Mouse (Mus musculus) liver, embryonic 16.5 days (tissue): Measurements from ENCODE around the gene Napsa. TPM values are rescaled to one million over a fixed set of nuclear protein-coding genes. Genes with fewer than 3 reads are reported as not detected.

Experiments
- ATAC-seq: fragments of 200-750 bp; cut with Nextera tagmentation; 2 replicates; pipeline ENCODE4 v1.8.0; 2017; ENCODE audit warnings: low read depth, mild to moderate bottlenecking, moderate number of reproducible peaks, moderate library complexity
- H3K27ac ChIP-seq: fragments of 300-500 bp; sonication (generic); 2 replicates; pipeline ENCODE4 v1.5.1; 2014; ENCODE audit warnings: mild to moderate bottlenecking, low read length
- H3K27me3 ChIP-seq: fragments of 300-500 bp; sonication (generic); 2 replicates; pipeline ENCODE4 v1.6.1; 2014; ENCODE audit warnings: low read depth, low read length, mixed read lengths; ENCODE audit not compliant: control insufficient read depth, insufficient read depth
- H3K36me3 ChIP-seq: fragments of 300-500 bp; sonication (generic); 2 replicates; pipeline ENCODE4 v1.6.1; 2014; ENCODE audit warnings: mild to moderate bottlenecking; ENCODE audit not compliant: control insufficient read depth, insufficient read depth
- H3K4me1 ChIP-seq: fragments of 300-500 bp; sonication (generic); 2 replicates; pipeline ENCODE4 v1.6.1; 2014; ENCODE audit warnings: low read depth, low read length, mixed read lengths; ENCODE audit not compliant: control insufficient read depth
- H3K4me2 ChIP-seq: fragments of 300-500 bp; sonication (generic); 2 replicates; pipeline ENCODE4 v1.6.1; 2014; ENCODE audit warnings: low read depth, low read length, mixed read lengths
- H3K4me3 ChIP-seq: fragments of 300-500 bp; sonication (generic); 2 replicates; pipeline ENCODE4 v1.5.1; 2014; ENCODE audit warnings: low read depth, mild to moderate bottlenecking, low read length
- H3K9ac ChIP-seq: fragments of 300-500 bp; sonication (generic); 2 replicates; pipeline ENCODE4 v1.6.1; 2014; ENCODE audit warnings: low read depth, low read length
- H3K9me3 ChIP-seq: fragments of 300-500 bp; sonication (generic); replicated peaks from 2 replicates; pipeline ENCODE4 v1.6.1; 2016; ENCODE audit warnings: low read length; ENCODE audit not compliant: control insufficient read depth
- whole genome bisulfite sequencing: fragments of 180-500 bp; shearing (Covaris S2); extraction: QIAGEN DNeasy Blood & Tissue Kit; methylation state at CpG from one replicate; pipeline ENCODE4 v1.1.7; 2014; ENCODE audit not compliant: insufficient replicate concordance; 5-methylcytosine and 5-hydroxymethylcytosine counted together
- polyA plus RNA-seq: library from polyadenylated mRNA; unstranded; fragments of >200 nt; fragmentation: Nextera tagmentation; extraction: Ambion mirVana; gene quantifications from 2 replicates; pipeline ENCODE4 v1.2.1, GENCODE M21; 2015

Gene Napsa
- polyA plus RNA-seq, result 11.5 and 12.2 TPM in 2 replicates

GRCm38 (mm10) chr7:44572213-44572701, at the start of gene Napsa:
Napsa (plus strand) TSS chr7:44572380.
- no peaks in the 10 kb centered on the region for H3K36me3 ChIP-seq
- no peaks in the 10 kb centered on the region for H3K4me1 ChIP-seq
- peak within 1 kb of the TSS; percentile 5; the same call in 1 of the 2 replicates for H3K4me3 ChIP-seq
- H3K9ac ChIP-seq, result no peak within 1 kb of the TSS
- ATAC-seq, result peak; percentile 43
- H3K27ac ChIP-seq, result no peak within 1 kb of the TSS
- no peaks in the 10 kb centered on the region for H3K9me3 ChIP-seq
- 0 out of 2 replicates have a peak within 1 kb of the TSS, but pooled peaks have one; percentile 4 for H3K4me2 ChIP-seq
- 20% methylated on average over 7 of the region's 7 CpGs for WGBS
- H3K27me3 ChIP-seq, result no peaks in the 10 kb centered on the region

DNA sequence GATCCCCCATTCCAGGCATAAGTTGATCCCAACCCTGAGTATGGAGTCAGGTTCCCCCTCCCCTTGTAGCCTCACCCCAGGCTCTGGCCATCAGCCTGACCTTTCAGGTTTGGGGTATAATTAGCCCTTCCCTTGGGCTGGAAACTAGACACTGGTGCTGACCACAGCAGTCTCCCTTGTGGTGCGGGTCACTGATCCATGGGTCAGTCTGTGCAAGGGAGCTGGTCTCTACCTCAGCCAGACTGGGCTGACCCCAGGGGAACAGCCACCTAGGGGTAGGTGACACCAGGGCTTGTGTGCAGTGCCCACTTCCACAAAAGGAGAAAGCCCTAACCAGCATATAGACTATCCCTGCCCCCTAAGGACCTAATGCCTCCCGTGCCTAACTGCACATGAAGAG, 49.1 kb upstream of the Napsa start:
- H3K27me3 ChIP-seq, result peaks cover 50% of the 10 kb centered on the region
- 54% methylated on average over 2 of the region's 2 CpGs for WGBS
- ATAC-seq, result no peak

DNA sequence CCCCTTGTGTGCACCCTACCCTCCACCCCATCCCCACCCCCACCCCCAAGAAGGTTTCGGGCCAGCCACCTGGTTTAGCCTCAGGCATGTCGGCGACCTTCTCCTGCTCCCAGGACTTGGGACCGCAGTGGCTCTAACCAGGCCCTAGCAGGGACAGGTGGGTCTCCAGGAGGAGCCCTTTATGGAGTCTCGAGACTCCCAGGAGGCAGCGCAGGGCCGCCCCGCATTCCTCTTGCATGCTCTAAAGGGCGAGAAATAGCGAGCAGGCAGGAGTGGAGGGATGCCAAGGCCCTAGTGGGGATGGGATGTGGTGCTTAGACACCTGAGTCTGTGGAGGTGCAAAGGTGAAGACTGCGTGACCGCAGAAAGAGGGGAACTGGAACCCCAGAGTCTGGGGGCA, 47.7 kb upstream of the Napsa start, which contains the start of gene Mybpc2:
Gene Mybpc2, minus strand, starts transcription at position 155 of the 400 bp plus-strand sequence.
- WGBS, result 26% methylated on average over 12 of the region's 12 CpGs
- Histone ChIP-seq H3K4me3 (no peak within 1 kb of the TSS), H3K27me3 (peaks cover 54% of the 10 kb centered on the region)

More for the DNA sequence above, 49.1 kb upstream of the Napsa start:
- H3K27ac ChIP-seq, result no peak overlapping the region
- no peaks in the 10 kb centered on the region for H3K9me3 ChIP-seq
- H3K4me1 ChIP-seq, result peaks cover 5% of the 10 kb centered on the region
- no peaks in the 10 kb centered on the region for H3K36me3 ChIP-seq
- H3K4me2 ChIP-seq, result no peak overlapping the region
- no peak overlapping the region for H3K9ac ChIP-seq
- no peak overlapping the region for H3K4me3 ChIP-seq

GRCm38 (mm10) chr7:44525126-44525832, 46.9 kb upstream of the Napsa start:
- H3K27me3 ChIP-seq, result peaks cover 54% of the 10 kb centered on the region
- H3K27ac ChIP-seq, result no peak overlapping the region
- H3K4me3 ChIP-seq, result no peak overlapping the region
- 26% methylated on average over 22 of the region's 22 CpGs for WGBS
- peak; percentile 19; the same call in 1 of the 2 replicates for ATAC-seq
- peaks cover 9% of the 10 kb centered on the region for H3K4me1 ChIP-seq
- no peak overlapping the region for H3K4me2 ChIP-seq
- H3K36me3 ChIP-seq, result no peaks in the 10 kb centered on the region
- H3K9me3 ChIP-seq, result no peaks in the 10 kb centered on the region
- no peak overlapping the region for H3K9ac ChIP-seq

More for the DNA sequence above, 47.7 kb upstream of the Napsa start, which contains the start of gene Mybpc2:
- no peak within 1 kb of the TSS for H3K4me2 ChIP-seq
- H3K4me1 ChIP-seq, result peaks cover 9% of the 10 kb centered on the region
- no peak within 1 kb of the TSS for H3K27ac ChIP-seq
- H3K9ac ChIP-seq, result no peak within 1 kb of the TSS
- H3K9me3 ChIP-seq, result no peaks in the 10 kb centered on the region
- ATAC-seq, result no peak
- no peaks in the 10 kb centered on the region for H3K36me3 ChIP-seq

GRCm38 (mm10) chr7:44526414-44527154, 45.6 kb upstream of the Napsa start:
- no peaks in the 10 kb centered on the region for H3K9me3 ChIP-seq
- no peak overlapping the region for H3K27ac ChIP-seq
- H3K27me3 ChIP-seq, result peaks cover 44% of the 10 kb centered on the region
- no peaks in the 10 kb centered on the region for H3K36me3 ChIP-seq
- no peak for ATAC-seq
- H3K4me2 ChIP-seq, result no peak overlapping the region
- H3K4me1 ChIP-seq, result peaks cover 9% of the 10 kb centered on the region
- no peak overlapping the region for H3K9ac ChIP-seq
- no peak overlapping the region for H3K4me3 ChIP-seq
- WGBS, result 69% methylated on average over 14 of the region's 14 CpGs

DNA sequence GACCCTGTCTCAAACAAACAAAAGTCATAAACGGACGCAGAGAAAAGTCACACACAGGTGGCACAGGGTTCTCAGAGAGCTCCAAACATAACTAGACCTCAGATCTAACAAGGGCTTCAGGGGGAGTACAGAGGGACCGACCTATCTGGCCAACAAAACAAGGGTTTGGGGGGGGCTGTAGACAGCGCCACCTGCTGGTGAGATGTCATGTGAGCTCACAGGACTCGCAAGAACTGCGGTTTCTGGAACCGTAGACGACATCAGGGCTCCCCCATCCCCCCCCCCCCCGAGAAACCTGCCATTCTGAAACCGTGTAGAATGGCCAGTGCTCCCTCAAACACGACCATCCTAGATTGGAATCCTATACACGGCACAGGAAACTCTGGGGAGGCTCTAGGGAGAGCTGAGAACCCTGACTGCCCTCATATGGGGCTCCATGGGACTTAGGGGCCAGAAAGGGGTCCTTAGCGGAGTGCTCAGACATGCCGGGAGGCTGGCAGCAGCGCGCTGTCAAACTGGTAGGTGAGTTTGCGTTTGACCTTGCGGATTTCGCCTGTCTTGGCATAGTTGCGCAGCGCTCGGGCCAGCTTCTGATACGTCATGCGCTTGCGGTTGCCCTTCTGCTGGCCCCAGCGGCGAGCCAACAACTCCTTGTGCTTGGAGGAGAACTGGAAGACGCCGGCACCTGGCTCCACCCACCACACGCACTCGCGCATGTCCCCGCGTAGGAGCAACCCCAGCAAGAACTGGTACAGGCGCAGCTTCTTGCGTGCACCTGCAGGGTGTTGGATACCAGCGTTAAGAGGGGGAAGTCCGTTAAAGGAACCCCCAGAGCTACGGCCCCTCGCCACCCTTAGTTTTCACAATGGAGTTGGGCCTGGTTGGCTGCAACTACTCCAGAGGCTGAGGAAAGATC, 44.4 kb upstream of the Napsa start:
- Histone ChIP-seq H3K9me3 (no peaks in the 10 kb centered on the region), H3K4me1 (peaks cover 9% of the 10 kb centered on the region), H3K27me3 (peaks cover 34% of the 10 kb centered on the region), H3K9ac (peak overlapping the region; percentile 63), H3K36me3 (no peaks in the 10 kb centered on the region), H3K4me2 (peak overlapping the region; percentile 86), H3K27ac (peak overlapping the region; percentile 52; the same call in 1 of the 2 replicates), H3K4me3 (peak overlapping the region; percentile 56)
- ATAC-seq, result peak; percentile 59
- 4% methylated on average over 40 of the region's 40 CpGs for WGBS

DNA sequence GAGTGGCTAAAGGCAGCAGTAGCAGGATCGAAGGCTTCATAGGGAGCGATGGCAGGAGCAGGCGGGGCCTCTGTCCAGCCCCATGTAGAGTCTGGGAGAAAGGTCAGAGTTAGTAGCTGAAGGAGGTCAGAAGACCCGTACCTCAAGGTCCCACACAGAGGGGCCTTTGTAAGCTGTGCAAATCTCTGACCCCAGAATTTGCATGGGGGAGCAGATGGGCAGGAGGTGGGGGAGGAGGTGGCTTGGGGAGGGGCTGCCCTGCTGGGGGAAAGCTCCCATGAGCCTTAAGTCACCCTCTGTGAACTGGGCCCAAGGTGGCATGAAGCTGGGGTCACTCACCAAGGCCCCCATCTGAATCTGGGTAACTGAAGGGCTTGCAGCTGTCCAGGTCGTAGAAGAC, 42.7 kb upstream of the Napsa start:
- Histone ChIP-seq H3K4me2 (no peak overlapping the region), H3K27me3 (peaks cover 18% of the 10 kb centered on the region), H3K9me3 (no peaks in the 10 kb centered on the region), H3K9ac (no peak overlapping the region), H3K36me3 (peaks cover 4% of the 10 kb centered on the region), H3K27ac (no peak overlapping the region), H3K4me1 (peaks cover 9% of the 10 kb centered on the region), H3K4me3 (no peak overlapping the region)
- ATAC-seq, result no peak
- 75% methylated on average over 5 of the region's 5 CpGs for WGBS

DNA sequence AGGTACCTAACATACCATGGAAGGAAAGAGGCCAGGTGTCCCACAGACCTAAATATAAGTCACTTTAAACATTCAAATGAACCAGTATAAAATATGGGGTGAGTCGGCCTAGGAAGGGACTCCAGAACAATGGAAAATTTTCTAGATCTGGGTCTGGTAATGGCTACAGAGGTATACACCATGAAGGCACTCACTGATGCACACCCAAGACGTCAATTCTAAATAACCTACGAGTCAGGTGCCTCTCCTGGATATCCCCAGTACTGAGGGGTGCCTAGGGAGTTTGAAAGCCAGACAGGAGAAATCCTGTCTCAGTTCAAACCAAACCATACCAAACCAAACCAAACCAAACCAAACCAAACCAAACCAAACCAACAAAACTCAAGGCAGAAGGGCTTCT, 41.7 kb upstream of the Napsa start:
- H3K36me3 ChIP-seq, result peaks cover 13% of the 10 kb centered on the region
- no peak overlapping the region for H3K9ac ChIP-seq
- ATAC-seq, result no peak
- H3K4me1 ChIP-seq, result peaks cover 9% of the 10 kb centered on the region
- H3K9me3 ChIP-seq, result no peaks in the 10 kb centered on the region
- H3K27ac ChIP-seq, result no peak overlapping the region
- 62% methylated on average over 3 of the region's 3 CpGs for WGBS
- H3K4me3 ChIP-seq, result no peak overlapping the region
- H3K4me2 ChIP-seq, result no peak overlapping the region
- H3K27me3 ChIP-seq, result peaks cover 11% of the 10 kb centered on the region
